8 mouse cellular contexts compared by ENCODE assay signal in the genomic region with DNA sequence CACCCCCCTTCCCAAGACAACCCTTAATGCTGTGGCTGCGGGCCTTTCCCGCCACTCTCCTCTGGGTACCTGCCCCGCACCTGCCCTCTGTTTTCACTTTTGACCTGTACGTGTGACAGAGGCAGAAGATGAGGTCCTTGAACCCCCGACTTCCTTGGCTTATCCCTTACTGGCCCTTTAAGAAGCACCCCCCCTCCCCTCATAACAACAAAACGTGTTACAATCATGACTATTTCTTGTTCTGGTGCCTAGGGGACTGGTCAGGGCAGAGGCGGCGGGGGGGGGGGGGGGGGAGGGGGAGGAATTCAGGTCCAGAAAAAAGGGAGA. TPM values are rescaled to one million over a fixed set of nuclear protein-coding genes. Genes with fewer than 3 reads are reported as not detected.
DNase-seq lines count a peak whose midpoint lies in the region; ATAC-seq and TF ChIP-seq lines count a peak whose summit lies in the region.

No protein-coding gene starts in this region.

- intact Hi-C loops in gastrocnemius, postnatal 36 days (cut with DNase I): loop anchor here (2.0 kb wide), 1 partner anchor 20 kb away; the partner anchor contains the start of gene Cisd3

- TF ChIP-seq CTCF in kidney, postnatal 0 days (IDR thresholded peaks at IDR 0.05; ENCODE audit: low read depth): no peak
- TF ChIP-seq CTCF in bone marrow, adult 2 months (IDR thresholded peaks at IDR 0.05; ENCODE audit: control insufficient read depth, insufficient read depth, low read length): no peak

- H3K36me3 ChIP-seq in kidney, postnatal 0 days (ENCODE audit: insufficient read depth, low read length): peaks cover 17% of the 10 kb centered on the region
- H3K36me3 ChIP-seq in hindbrain, embryonic 14.5 days (replicated peaks; ENCODE audit: control insufficient read depth, insufficient read depth): peaks cover 23% of the 10 kb centered on the region
- H3K36me3 ChIP-seq in midbrain, embryonic 16.5 days (ENCODE audit: control insufficient read depth, insufficient read depth, low read length): peaks cover 6% of the 10 kb centered on the region; the same call in 1 of the 2 replicates

- peak overlapping the region; percentile 88 for H3K4me2 ChIP-seq in kidney, postnatal 0 days (ENCODE audit: low read length)
- H3K4me2 ChIP-seq in hindbrain, embryonic 14.5 days (replicated peaks): peak overlapping the region; percentile 72
- H3K4me2 ChIP-seq in midbrain, embryonic 16.5 days (ENCODE audit: low read length): peak overlapping the region; percentile 86

- no peak for TF ChIP-seq POLR2A in bone marrow, adult 2 months (IDR thresholded peaks at IDR 0.05; ENCODE audit: borderline replicate concordance, control insufficient read depth, low read depth, low read length)

- under 1% methylated on average over 6 of the region's 8 CpGs for WGBS in kidney, postnatal 0 days
- WGBS in bone marrow, adult 2 months: 4% methylated on average over 8 of the region's 8 CpGs
- 0% methylated on average over 6 of the region's 8 CpGs for WGBS in hindbrain, embryonic 14.5 days
- 0% methylated on average over 6 of the region's 8 CpGs for WGBS in midbrain, embryonic 16.5 days

- H3K9ac ChIP-seq in kidney, postnatal 0 days (ENCODE audit: low read depth, low read length): peak overlapping the region; percentile 86
- peak overlapping the region; percentile 87 for H3K9ac ChIP-seq in hindbrain, embryonic 14.5 days
- H3K9ac ChIP-seq in midbrain, embryonic 16.5 days (ENCODE audit: low read depth, low read length): peak overlapping the region; percentile 90

- no peaks in the 10 kb centered on the region for H3K9me3 ChIP-seq in kidney, postnatal 0 days (replicated peaks; ENCODE audit: low read length)
- no peaks in the 10 kb centered on the region for H3K9me3 ChIP-seq in hindbrain, embryonic 14.5 days (ENCODE audit: control insufficient read depth, low read length)
- no peaks in the 10 kb centered on the region for H3K9me3 ChIP-seq in midbrain, embryonic 16.5 days (replicated peaks; ENCODE audit: control insufficient read depth, low read length, poor library complexity, severe bottlenecking)

- peak overlapping the region; percentile 93 for H3K27ac ChIP-seq in kidney, postnatal 0 days
- H3K27ac ChIP-seq in bone marrow, adult 2 months (ENCODE audit: control insufficient read depth, insufficient read depth, low read depth, low read length, poor library complexity): no peak overlapping the region
- H3K27ac ChIP-seq in hindbrain, embryonic 14.5 days: no peak overlapping the region
- peak overlapping the region; percentile 78; the same call in 1 of the 2 replicates for H3K27ac ChIP-seq in midbrain, embryonic 16.5 days (ENCODE audit: low read length)

- peaks cover 26% of the 10 kb centered on the region for H3K4me1 ChIP-seq in kidney, postnatal 0 days (replicated peaks; ENCODE audit: insufficient read depth, low read length)
- H3K4me1 ChIP-seq in bone marrow, adult 2 months (ENCODE audit: control insufficient read depth, insufficient read depth, low read length): no peaks in the 10 kb centered on the region; the same call in 1 of the 2 replicates
- H3K4me1 ChIP-seq in hindbrain, embryonic 14.5 days (replicated peaks; ENCODE audit: control insufficient read depth, insufficient read depth, low read length): peaks cover 27% of the 10 kb centered on the region
- peaks cover 37% of the 10 kb centered on the region for H3K4me1 ChIP-seq in midbrain, embryonic 16.5 days (ENCODE audit: control insufficient read depth, insufficient read depth, low read length)

- peak overlapping the region; percentile 94 for H3K4me3 ChIP-seq in kidney, postnatal 0 days (replicated peaks; ENCODE audit: low read depth, low read length)
- peak overlapping the region; percentile 41 for H3K4me3 ChIP-seq in bone marrow, adult 2 months (replicated peaks; ENCODE audit: control insufficient read depth, low read depth, low read length)
- peak overlapping the region; percentile 91 for H3K4me3 ChIP-seq in hindbrain, embryonic 14.5 days (replicated peaks; ENCODE audit: low read length)
- peak overlapping the region; percentile 95 for H3K4me3 ChIP-seq in midbrain, embryonic 16.5 days (ENCODE audit: low read depth, low read length)

- no peak for DNase-seq in kidney, postnatal 0 days (ENCODE audit: low spot score)
- no peak for DNase-seq in kidney, postnatal 4 days
- no peak for DNase-seq in hindbrain, embryonic 14.5 days (ENCODE audit: low spot score)
- DNase-seq in right cerebral cortex, postnatal 4 days: no peak
- DNase-seq in gastrocnemius, postnatal 36 days: no peak

- H3K27me3 ChIP-seq in kidney, postnatal 0 days (ENCODE audit: insufficient read depth, low read length): no peaks in the 10 kb centered on the region
- H3K27me3 ChIP-seq in hindbrain, embryonic 14.5 days (ENCODE audit: control insufficient read depth, insufficient read depth, low read length): peaks cover 19% of the 10 kb centered on the region
- peaks cover 7% of the 10 kb centered on the region for H3K27me3 ChIP-seq in midbrain, embryonic 16.5 days (ENCODE audit: control insufficient read depth, insufficient read depth, low read depth, low read length)

- no peak for ATAC-seq in kidney, postnatal 0 days (replicated peaks; ENCODE audit: low FRiP score, low read depth)
- no peak for ATAC-seq in hindbrain, embryonic 14.5 days (ENCODE audit: low FRiP score)
- no peak for ATAC-seq in midbrain, embryonic 16.5 days
- no peak for ATAC-seq in erythroid progenitor cell, adult 5-6 weeks (replicated peaks; ENCODE audit: low FRiP score, poor library complexity, severe bottlenecking)

RNA-seq across cellular contexts. Expression of gene Mllt6, which starts 1.1 kb away (rescaled TPM):
- polyA plus RNA-seq in kidney, postnatal 0 days (2015; fragmentation: Nextera tagmentation; extraction: Ambion mirVana): 2.3 TPM in 2 replicates
- polyA plus RNA-seq in bone marrow, adult 2 months (2011; ENCODE audit: insufficient read depth, insufficient read length, low replicate concordance, missing spikeins): 13.0 and 23.7 TPM in 2 replicates
- polyA plus RNA-seq in hindbrain, embryonic 14.5 days (2014; fragmentation: Nextera tagmentation; extraction: Ambion mirVana): 5.0 TPM in 2 replicates
- 3.3 and 3.5 TPM in 2 replicates for polyA plus RNA-seq in midbrain, embryonic 16.5 days (2015; fragmentation: Nextera tagmentation; extraction: Ambion mirVana)
- 10 to 100 TPM; 40.7 to 46.4 TPM for total RNA-seq in gastrocnemius, postnatal 36 days (2021)
- 2.1 and 9.7 TPM in 2 replicates for total RNA-seq in erythroid progenitor cell, adult 5-6 weeks (2015; ENCODE audit: low replicate concordance)
- 1.3 and 3.9 TPM in 2 replicates for total RNA-seq in erythroid progenitor cell, adult 5-6 weeks (2017; ENCODE audit: low replicate concordance)

RNA-seq across cellular contexts. Expression of gene Cisd3, which starts 21.3 kb away (rescaled TPM):
- 69.2 and 70.9 TPM in 2 replicates for polyA plus RNA-seq in kidney, postnatal 0 days (2015; fragmentation: Nextera tagmentation; extraction: Ambion mirVana)
- 29.3 and 76.0 TPM in 2 replicates for polyA plus RNA-seq in bone marrow, adult 2 months (2011; ENCODE audit: insufficient read depth, insufficient read length, low replicate concordance, missing spikeins)
- polyA plus RNA-seq in hindbrain, embryonic 14.5 days (2014; fragmentation: Nextera tagmentation; extraction: Ambion mirVana): 27.7 and 34.7 TPM in 2 replicates
- polyA plus RNA-seq in midbrain, embryonic 16.5 days (2015; fragmentation: Nextera tagmentation; extraction: Ambion mirVana): 24.4 and 29.8 TPM in 2 replicates
- total RNA-seq in gastrocnemius, postnatal 36 days (2021): 100 to 1,000 TPM; 103 to 108 TPM
- total RNA-seq in erythroid progenitor cell, adult 5-6 weeks (2015; ENCODE audit: low replicate concordance): 6.3 TPM in 1 of 2 replicates, not detected in the other
- total RNA-seq in erythroid progenitor cell, adult 5-6 weeks (2017; ENCODE audit: low replicate concordance): not detected in 2 replicates

RNA-seq across cellular contexts. Expression of gene Epop, which starts 34.8 kb away (rescaled TPM):
- polyA plus RNA-seq in kidney, postnatal 0 days (2015; fragmentation: Nextera tagmentation; extraction: Ambion mirVana): 2.9 and 4.1 TPM in 2 replicates
- polyA plus RNA-seq in bone marrow, adult 2 months (2011; ENCODE audit: insufficient read depth, insufficient read length, low replicate concordance, missing spikeins): 0.41 and 6.1 TPM in 2 replicates
- 1.8 and 2.6 TPM in 2 replicates for polyA plus RNA-seq in hindbrain, embryonic 14.5 days (2014; fragmentation: Nextera tagmentation; extraction: Ambion mirVana)
- 1.2 and 1.3 TPM in 2 replicates for polyA plus RNA-seq in midbrain, embryonic 16.5 days (2015; fragmentation: Nextera tagmentation; extraction: Ambion mirVana)
- total RNA-seq in gastrocnemius, postnatal 36 days (2021): 1 to 10 TPM in 1 of 2 experiments, under 1 TPM in 1; 0.91 to 1.2 TPM
- 1.4 TPM in 1 of 2 replicates, not detected in the other for total RNA-seq in erythroid progenitor cell, adult 5-6 weeks (2015; ENCODE audit: low replicate concordance)
- not detected in 2 replicates for total RNA-seq in erythroid progenitor cell, adult 5-6 weeks (2017; ENCODE audit: low replicate concordance)

RNA-seq across cellular contexts. Expression of gene Pcgf2, which starts 36.0 kb away (rescaled TPM):
- 10.4 and 11.4 TPM in 2 replicates for polyA plus RNA-seq in kidney, postnatal 0 days (2015; fragmentation: Nextera tagmentation; extraction: Ambion mirVana)
- polyA plus RNA-seq in bone marrow, adult 2 months (2011; ENCODE audit: insufficient read depth, insufficient read length, low replicate concordance, missing spikeins): 7.0 and 10.7 TPM in 2 replicates
- 22.0 and 23.4 TPM in 2 replicates for polyA plus RNA-seq in hindbrain, embryonic 14.5 days (2014; fragmentation: Nextera tagmentation; extraction: Ambion mirVana)
- 18.2 and 19.1 TPM in 2 replicates for polyA plus RNA-seq in midbrain, embryonic 16.5 days (2015; fragmentation: Nextera tagmentation; extraction: Ambion mirVana)
- 1 to 10 TPM; 2.1 to 2.3 TPM for total RNA-seq in gastrocnemius, postnatal 36 days (2021)
- 5.9 TPM in 1 of 2 replicates, not detected in the other for total RNA-seq in erythroid progenitor cell, adult 5-6 weeks (2015; ENCODE audit: low replicate concordance)
- 2.1 TPM in 1 of 2 replicates, not detected in the other for total RNA-seq in erythroid progenitor cell, adult 5-6 weeks (2017; ENCODE audit: low replicate concordance)

RNA-seq across cellular contexts. Expression of gene Psmb3, which starts 38.9 kb away (rescaled TPM):
- 504 and 541 TPM in 2 replicates for polyA plus RNA-seq in kidney, postnatal 0 days (2015; fragmentation: Nextera tagmentation; extraction: Ambion mirVana)
- polyA plus RNA-seq in bone marrow, adult 2 months (2011; ENCODE audit: insufficient read depth, insufficient read length, low replicate concordance, missing spikeins): 138 and 152 TPM in 2 replicates
- polyA plus RNA-seq in hindbrain, embryonic 14.5 days (2014; fragmentation: Nextera tagmentation; extraction: Ambion mirVana): 436 and 489 TPM in 2 replicates
- 387 and 401 TPM in 2 replicates for polyA plus RNA-seq in midbrain, embryonic 16.5 days (2015; fragmentation: Nextera tagmentation; extraction: Ambion mirVana)
- total RNA-seq in gastrocnemius, postnatal 36 days (2021): 100 to 1,000 TPM; 124 to 129 TPM
- total RNA-seq in erythroid progenitor cell, adult 5-6 weeks (2015; ENCODE audit: low replicate concordance): 20.5 and 50.7 TPM in 2 replicates
- total RNA-seq in erythroid progenitor cell, adult 5-6 weeks (2017; ENCODE audit: low replicate concordance): 7.9 and 45.8 TPM in 2 replicates

Comparison
In these comparisons a context has a peak if more than half of its experiments do, and no peak if none do; other contexts are left out.
1. H3K27ac ChIP-seq: peak in kidney, postnatal 0 days (single experiment) and midbrain, embryonic 16.5 days (single experiment); none in bone marrow, adult 2 months (single experiment) and hindbrain, embryonic 14.5 days (single experiment).
2. H3K4me3 ChIP-seq: peak in every context shown above with its lines; median percentile 95 in midbrain, embryonic 16.5 days; 94 in kidney, postnatal 0 days; 91 in hindbrain, embryonic 14.5 days; 41 in bone marrow, adult 2 months.
3. Peak in every context shown above with its lines, with median percentiles within 50 percentile points of each other: H3K4me2 ChIP-seq and H3K9ac ChIP-seq.